Mouse (Mus musculus) CD4-positive naive resting alpha-beta T cell, adult 76 days (primary cell): ENCODE results near the gene Vps41. TPM values are rescaled to one million over a fixed set of nuclear protein-coding genes. Genes with fewer than 3 reads are reported as not detected.

ENCODE experiments used
- total RNA-seq: library from RNA; stranded (reverse); gene quantifications from one replicate; pipeline ENCODE4 v1.2.4, GENCODE M21; 2023

Vps41 gene
- total RNA-seq, result 54.4 TPM

DNA sequence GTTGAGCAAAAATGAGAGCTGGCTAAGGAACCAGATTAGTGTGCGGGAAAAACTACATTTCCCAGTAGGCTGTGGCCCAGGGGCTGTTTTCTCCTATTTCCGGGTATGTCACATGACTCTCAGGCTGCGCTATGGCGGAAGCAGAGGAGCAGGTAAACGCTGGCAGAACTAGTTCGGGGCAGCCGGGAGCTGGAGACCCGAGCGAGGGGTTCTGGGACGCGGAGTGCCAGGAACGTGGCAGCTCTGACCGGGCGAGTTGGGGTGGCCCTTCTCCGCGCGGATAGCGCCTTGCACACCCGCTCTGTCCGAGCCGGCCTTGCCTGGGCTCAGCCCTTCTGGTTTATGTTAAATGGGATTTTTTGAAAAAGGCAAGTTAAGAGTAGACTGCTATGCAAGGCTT lies at the start of gene Vps41:
Gene Vps41, plus strand, starts transcription at position 102 of the 400 bp plus-strand sequence.

Other genes starting within 250 kb of the Vps41 start
- gene Amph, start 230.9 kb downstream of the Vps41 start, total RNA-seq, result not detected